Mouse (Mus musculus): ENCODE measurements at regions not wholly inside any gene's neighbourhood (a gene's known extent, or its start where the extent isn't known, plus 50 kb on each side); places are given as distances from the start of the nearest gene placed in this dataset.

DNA sequence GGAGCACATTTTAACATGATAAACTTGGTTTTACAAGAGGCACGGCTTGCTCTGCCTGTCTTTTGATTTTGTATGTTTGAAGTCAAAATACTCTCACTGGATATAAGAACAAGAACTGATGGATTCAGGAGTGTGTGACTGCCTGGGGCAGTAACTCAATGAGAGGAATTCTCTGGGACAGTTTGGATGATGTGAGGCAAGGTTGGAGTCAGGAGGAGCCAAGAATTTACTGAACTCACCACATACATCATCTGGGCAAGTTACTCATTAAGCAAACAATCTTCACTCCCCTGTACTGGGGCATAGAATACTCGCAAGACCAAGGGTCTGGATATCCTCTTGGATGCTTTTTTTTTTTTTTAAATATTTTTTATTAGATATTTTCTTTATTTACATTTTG, 87.7 kb upstream of the 4933412E24Rik start:
- no peak for DNase-seq

DNA sequence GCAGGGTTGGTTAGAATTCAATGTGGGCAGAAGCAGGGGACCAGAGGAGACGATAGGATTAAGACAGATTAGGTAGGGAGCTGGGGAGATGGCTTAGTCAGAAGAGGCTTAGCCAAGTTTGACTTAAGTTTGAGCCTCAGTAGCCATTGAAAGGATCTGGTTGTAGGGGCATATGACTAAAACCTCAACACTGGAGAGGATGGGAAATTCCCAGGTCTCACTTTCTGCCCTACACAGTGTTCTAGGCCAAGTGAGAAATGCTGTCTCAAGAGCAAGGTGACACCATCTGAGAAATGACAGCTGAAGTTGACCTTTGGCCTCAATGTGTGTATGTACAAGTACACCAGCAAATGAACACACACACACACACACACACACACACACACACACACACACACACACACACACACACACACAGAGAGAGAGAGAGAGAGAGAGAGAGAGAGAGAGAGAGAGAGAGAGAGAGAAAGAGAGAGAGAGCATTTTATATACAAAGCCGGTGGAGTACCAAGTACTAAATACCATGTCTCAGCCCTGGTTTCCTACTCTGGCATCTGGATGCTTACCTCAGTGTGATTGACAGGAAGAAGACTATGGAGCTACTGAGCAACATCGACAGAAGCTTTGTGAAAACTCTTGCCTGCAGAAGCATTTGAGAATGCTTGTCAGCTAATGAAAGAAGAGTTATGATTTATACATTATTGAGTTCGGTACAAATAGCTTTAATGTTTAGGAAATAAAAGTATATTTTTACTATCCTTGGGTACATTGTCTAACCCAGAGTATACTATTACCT, 85.3 kb upstream of the 4933412E24Rik start:
- no peak for DNase-seq

DNA sequence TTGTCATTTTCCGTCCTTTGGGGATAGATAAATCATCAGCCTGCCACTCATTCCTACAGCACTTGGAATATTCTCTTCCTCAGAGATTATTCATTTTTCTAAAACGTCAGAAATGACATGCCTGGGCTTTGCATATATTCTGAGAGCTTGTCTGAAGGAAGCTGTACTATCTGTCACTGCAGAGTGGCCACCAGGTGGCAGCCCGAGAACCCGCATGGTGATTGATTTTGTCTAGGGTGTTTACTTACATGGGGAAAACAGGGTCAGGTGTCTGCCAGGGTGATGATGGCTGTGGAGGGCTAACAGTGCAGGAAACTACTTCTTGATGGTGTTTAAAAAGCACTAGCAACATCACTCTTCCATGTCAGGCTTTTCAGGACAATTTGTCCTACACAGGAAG, 80.7 kb upstream of the 4933412E24Rik start:
- peak; percentile 51 to 68 for DNase-seq

DNA sequence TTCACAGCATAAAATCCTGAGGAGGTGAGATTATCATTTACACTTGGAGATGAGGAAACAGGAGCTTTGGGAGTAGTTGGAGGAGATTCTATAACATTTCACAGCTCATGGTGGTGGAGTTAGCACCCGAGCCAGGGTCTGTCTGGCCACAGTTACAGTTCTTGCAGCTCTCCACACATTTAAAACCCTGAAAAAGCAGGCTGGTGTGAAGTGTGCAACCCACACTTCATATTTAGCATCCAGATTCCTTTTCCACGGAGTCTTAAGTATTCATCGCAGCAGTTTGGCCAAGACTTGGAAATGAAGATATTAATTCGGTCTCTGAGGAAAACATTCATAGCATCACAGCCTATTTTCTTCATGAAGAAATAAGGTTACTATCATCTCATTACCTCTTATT, 79.7 kb upstream of the 4933412E24Rik start:
- no peak for DNase-seq

DNA sequence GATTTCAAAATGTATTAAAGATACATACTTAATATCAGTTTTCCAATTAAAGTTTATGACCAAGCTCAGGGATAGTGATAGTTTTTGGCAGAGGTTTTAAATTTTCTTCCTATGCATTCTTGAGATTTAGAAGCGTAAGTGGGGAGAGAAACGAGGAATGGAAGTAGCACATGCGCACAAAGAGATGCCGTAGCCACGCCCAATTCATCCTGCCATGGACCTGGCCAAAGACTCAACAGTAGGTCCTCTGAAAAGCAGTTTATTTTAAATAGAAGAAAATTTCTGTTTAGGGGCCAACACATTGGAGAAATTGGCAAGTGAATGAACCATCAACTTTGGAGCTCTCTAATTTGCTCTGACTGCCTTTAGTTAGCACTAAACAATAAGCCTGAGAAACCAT, 73.5 kb upstream of the 4933412E24Rik start:
- DNase-seq: no peak

DNA sequence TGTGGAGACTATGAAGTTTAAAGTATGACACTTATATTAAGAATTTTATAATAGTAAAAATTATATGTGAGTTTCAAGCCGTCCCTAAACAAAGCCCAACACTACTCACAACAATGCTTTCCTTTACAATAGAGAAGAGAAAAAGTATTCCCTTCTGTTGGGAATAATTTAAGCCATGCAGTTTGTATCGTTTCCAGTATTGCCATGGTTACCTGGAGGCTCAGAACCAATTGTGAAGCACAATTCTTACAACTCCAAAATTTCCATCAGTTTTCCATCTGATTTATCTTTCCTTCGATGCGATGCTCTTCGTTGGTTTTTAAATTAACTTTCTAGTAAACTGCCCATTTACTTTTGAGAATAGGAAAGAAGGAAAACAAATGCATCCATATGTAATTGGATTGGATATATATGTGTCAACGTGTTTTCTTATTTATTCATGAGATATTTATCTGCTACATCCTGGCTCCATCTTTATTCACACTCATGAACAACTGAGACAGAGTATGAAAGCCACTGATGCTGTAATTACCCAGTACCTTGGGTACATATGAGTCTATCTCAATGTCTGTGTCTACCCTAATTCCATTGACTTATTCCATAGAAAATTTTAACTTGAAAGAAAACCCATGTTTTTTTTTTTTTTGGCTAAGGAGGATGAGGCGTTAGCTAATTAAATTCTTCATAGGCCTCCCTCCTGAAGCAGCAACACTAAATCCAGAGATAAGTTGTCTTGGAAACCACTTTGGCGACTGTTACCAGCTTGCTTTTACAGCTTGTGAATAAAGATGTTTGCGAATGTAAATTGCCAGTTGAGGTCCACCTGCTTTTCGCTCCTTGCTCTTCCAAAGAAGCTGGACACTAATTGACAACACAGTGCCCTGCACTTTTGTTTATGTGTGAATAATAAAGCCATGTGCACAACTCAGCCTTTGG, 72.8 kb upstream of the 4933412E24Rik start:
- DNase-seq: no peak
